Mouse (Mus musculus) cortical plate, adult 2 months (tissue): ENCODE data around the gene Ufc1.

Experiments used
- CTCF ChIP-seq: fragments of 200-500 bp; IDR thresholded peaks from 2 replicates; pipeline ENCODE4 v1.5.1; 2011; ENCODE audit warnings: mild to moderate bottlenecking, control low read depth, low read length; ENCODE audit not compliant: insufficient read depth; ENCODE audit errors: extremely low read depth
- POLR2A ChIP-seq: fragments of 200-500 bp; IDR thresholded peaks from 2 replicates; pipeline ENCODE4 v1.6.1; 2011; ENCODE audit warnings: mild to moderate bottlenecking, low read length, control low read depth; ENCODE audit not compliant: insufficient read depth; ENCODE audit errors: extremely low read depth

DNA sequence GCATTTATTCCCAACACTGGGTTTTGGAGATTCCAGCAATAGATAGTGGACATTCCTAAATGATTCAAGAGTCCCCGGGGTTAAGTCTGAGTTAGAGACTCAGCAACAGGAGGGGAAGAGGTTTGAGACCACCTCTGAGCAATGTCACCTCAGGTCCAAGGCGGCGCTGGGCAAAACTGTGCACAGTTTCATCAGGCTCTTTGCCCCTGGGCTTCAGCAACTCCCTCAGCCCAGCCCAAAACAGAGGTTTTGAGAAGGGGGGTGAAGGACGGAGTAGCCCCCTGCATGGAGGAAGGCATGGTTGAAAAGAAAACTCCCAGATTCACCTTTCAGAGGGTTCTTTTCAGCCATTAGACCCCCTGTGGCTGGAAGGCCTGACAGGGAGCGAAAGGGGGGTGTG is 15.1 kb downstream of the Ufc1 start:
- no peak for TF ChIP-seq CTCF
- no peak for TF ChIP-seq POLR2A
